Mouse (Mus musculus) erythroblast, embryonic 14.5 days (primary cell): ENCODE measurements around the gene Otor. TPM values are rescaled to one million over a fixed set of nuclear protein-coding genes. Genes with fewer than 3 reads are reported as not detected.

Experiments
- H3K27me3 ChIP-seq: 2 replicates; pipeline ENCODE4 v1.6.1; 2012; ENCODE audit warnings: inconsistent platforms; ENCODE audit not compliant: control insufficient read depth
- H3K36me3 ChIP-seq: 2 replicates; pipeline ENCODE4 v1.6.1; 2012; ENCODE audit warnings: mild to moderate bottlenecking, inconsistent platforms; ENCODE audit not compliant: control insufficient read depth
- H3K4me1 ChIP-seq: 2 replicates; pipeline ENCODE4 v1.6.1; 2012; ENCODE audit warnings: inconsistent platforms; ENCODE audit not compliant: control insufficient read depth
- H3K4me3 ChIP-seq: replicated peaks from 2 replicates; pipeline ENCODE3; 2012; ENCODE audit warnings: moderate library complexity, mild to moderate bottlenecking, inconsistent platforms
- H3K9me3 ChIP-seq: 2 replicates; pipeline ENCODE4 v1.6.1; 2012; ENCODE audit warnings: low read length, inconsistent platforms, mixed read lengths; ENCODE audit not compliant: control insufficient read depth
- GATA1 ChIP-seq: IDR thresholded peaks from 2 replicates; pipeline ENCODE4 v1.6.1; 2012; ENCODE audit warnings: low read length, inconsistent platforms, mixed read lengths
- TAL1 ChIP-seq: IDR thresholded peaks from 3 replicates; pipeline ENCODE4 v1.6.1; 2012; ENCODE audit warnings: low read length, inconsistent platforms, mixed read lengths
- polyA plus RNA-seq: library from polyadenylated mRNA; stranded (reverse); fragments of >175 nt; gene quantifications from 2 replicates; pipeline ENCODE4 v1.2.3, GENCODE M21; 2012

The Otor gene
- polyA plus RNA-seq, 1 experiment, result not detected

DNA sequence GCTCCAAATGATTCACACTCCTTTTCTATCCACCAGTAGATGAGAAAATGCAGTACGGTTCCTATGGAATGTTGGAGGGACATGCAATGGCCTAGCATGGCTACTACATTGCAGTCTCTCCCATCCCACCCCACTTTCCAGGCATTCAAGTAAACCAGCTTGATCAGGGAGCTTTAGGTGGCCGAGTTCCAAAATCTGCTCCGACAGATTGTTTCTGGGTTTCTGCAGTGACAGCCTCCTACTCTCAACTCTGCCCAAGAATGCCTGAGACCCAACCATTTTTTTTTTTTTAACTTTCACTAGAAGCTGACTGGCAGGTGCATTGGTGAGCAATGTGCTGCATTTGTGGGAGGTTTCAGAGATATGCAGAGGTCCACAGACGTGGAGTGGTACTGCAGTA is 36.4 kb downstream of the Otor start:
- Histone ChIP-seq H3K4me3 (no peak overlapping the region), H3K9me3 (no peaks in the 10 kb centered on the region), H3K4me1 (no peaks in the 10 kb centered on the region), H3K27me3 (no peaks in the 10 kb centered on the region), H3K36me3 (no peaks in the 10 kb centered on the region)
- TF ChIP-seq TAL1 (no peak), GATA1 (no peak)

DNA sequence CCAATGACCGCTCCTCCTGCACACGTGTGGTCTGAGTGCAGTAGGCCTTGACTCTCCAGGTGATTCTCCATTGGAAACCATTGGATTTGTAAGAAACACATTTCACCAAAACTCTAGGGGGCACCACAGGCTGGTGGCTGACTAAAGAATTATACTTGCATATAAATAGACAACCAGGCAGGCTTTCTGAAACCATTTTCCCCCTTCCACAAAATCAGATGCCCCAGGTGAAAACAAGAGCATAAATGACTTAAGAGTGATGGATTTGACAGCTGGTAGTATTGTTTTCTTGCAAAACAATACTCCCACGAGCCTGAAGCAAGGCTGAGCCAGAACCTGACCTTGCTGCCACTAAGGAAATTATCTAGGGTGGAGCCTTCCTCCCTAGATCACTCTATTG is 39.2 kb downstream of the Otor start:
- no peaks in the 10 kb centered on the region for H3K4me1 ChIP-seq
- H3K9me3 ChIP-seq, result no peaks in the 10 kb centered on the region
- H3K36me3 ChIP-seq, result no peaks in the 10 kb centered on the region
- H3K4me3 ChIP-seq, result no peak overlapping the region
- no peaks in the 10 kb centered on the region for H3K27me3 ChIP-seq
- TF ChIP-seq GATA1 (no peak), TAL1 (no peak)

DNA sequence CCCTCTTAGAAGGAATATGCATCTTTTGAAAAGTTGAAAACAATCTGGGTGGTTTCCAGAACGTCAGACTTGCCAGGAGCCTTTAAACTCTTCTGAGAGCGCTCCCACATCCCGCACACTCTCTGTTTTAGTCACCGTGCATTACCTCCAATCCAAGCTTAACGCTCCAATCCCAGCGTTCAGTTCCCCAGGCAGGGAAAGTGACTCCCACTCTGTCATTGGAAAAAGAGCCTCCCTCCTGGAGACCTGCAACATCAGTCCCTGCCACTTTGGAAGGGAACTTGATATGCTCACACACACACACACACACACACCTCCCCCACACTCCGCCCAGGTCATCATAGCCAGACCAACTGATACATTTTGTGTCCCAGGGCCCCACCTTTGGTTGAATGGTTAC is 39.9 kb downstream of the Otor start:
- Histone ChIP-seq H3K9me3 (no peaks in the 10 kb centered on the region), H3K4me1 (no peaks in the 10 kb centered on the region), H3K4me3 (no peak overlapping the region), H3K27me3 (no peaks in the 10 kb centered on the region), H3K36me3 (no peaks in the 10 kb centered on the region)
- no peak for TF ChIP-seq GATA1
- no peak for TF ChIP-seq TAL1

DNA sequence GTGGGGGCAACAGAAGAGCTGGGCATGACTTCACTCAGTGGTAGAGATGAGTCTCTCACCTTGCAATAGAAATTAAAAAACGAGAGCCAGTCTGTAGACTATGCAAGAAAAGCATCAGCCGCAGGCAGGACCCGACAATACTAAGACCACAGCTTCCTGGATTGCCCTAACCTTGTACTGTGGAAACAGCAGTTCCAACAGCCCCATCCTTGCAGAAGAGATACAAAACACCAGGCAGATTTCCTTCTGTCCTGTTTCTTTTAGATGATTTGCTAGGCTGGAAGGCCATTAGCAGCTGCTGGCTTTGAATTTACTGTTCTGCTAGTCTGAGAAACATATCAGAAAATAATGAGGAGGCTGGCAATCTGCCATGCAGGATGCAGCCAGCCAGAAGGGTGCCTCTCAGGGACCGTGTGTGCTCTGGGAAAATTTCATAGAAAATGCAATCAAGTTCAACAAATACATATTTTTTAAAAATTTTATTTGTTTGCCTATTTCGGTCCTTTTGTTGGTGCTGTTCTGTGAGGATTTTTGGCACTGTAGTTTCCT is 52.9 kb downstream of the Otor start:
- Histone ChIP-seq H3K36me3 (no peaks in the 10 kb centered on the region), H3K9me3 (peaks cover 8% of the 10 kb centered on the region), H3K4me3 (no peak overlapping the region), H3K27me3 (no peaks in the 10 kb centered on the region), H3K4me1 (no peaks in the 10 kb centered on the region)
- no peak for TF ChIP-seq TAL1
- no peak for TF ChIP-seq GATA1

Other genes starting within 250 kb of the Otor start
- 0.02 and 0.07 TPM in 2 replicates for gene Kif16b, start 176.9 kb upstream of the Otor start, polyA plus RNA-seq
- 0.09 and 0.37 TPM in 2 replicates for gene Snrpb2, start 15.4 kb upstream of the Otor start, polyA plus RNA-seq